Mouse (Mus musculus): ENCODE data around the gene Bud23. TPM values are rescaled to one million over a fixed set of nuclear protein-coding genes. Genes with fewer than 3 reads are reported as not detected.
"Not testable (repeated sequence)": the region's sequence is repeated elsewhere in the genome, so short reads cannot be mapped to it uniquely, and the experiment has no call there.

Bud23 gene
- 10 to 100 TPM; 28.6 to 30.3 TPM for total RNA-seq (2021)
- long read RNA-seq, experiment 1, partial matches to known transcripts, result 35 of 38 reads
- long read RNA-seq, experiment 1, other reads (novel, unspliced or antisense), result 3 of 38 reads
- long read RNA-seq, experiment 2, partial matches to known transcripts, result 50 of 52 reads
- long read RNA-seq, experiment 2, other reads (novel, unspliced or antisense), result 1 of 52 reads

GRCm38 (mm10) chr5:135064909-135065446 lies at the start of gene Bud23:
Gene Bud23, minus strand, starts transcription at chr5:135064959.
- not testable (repeated sequence) for DNase-seq

DNA sequence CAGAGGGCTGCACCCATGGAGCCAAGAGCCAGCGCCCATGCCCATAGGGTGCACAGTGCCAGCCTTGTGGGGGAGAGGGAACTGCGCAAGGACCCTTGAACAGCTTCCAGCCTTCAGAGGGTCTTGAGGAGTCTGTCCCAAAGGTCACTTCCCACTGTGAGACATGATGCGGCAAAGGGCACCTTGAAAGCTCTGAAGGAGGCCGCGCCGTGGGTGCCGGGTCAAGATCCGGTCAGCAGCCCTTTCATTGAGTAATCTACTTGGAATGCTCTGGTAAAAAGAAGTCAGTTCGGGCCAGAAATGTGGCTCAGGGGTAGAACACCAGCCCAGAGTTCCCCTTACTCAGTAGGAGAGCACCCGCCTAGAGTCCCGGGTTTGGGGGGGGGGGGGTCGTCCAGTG lies 49.0 kb upstream of the Bud23 start:
- no peak for DNase-seq

- no peak for DNase-seq
These were observed 45.2 kb upstream of the Bud23 start for GRCm38 (mm10) chr5:135109976-135110375.

GRCm38 (mm10) chr5:135109426-135109825 lies 44.7 kb upstream of the Bud23 start:
- no peak for DNase-seq

DNA sequence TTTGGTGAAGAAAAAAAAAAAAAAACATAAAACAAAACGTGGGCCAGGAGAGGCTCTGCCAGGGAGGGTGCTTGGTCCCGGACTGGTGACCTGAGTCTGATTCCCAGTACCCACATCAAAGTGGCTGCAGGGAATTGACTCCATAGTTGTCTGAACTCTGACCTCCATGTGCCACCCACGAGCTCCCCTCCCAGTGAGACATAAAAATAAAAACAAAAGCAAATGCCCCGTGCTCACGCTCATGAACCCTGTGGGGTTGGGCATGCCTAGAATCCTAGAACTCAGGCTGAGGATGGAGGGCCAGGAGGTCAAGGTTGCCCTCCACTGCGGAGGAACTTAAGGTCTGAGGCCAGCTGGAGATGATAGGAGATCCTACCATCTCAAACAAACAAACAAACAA lies 44.3 kb upstream of the Bud23 start:
- no peak for DNase-seq

DNA sequence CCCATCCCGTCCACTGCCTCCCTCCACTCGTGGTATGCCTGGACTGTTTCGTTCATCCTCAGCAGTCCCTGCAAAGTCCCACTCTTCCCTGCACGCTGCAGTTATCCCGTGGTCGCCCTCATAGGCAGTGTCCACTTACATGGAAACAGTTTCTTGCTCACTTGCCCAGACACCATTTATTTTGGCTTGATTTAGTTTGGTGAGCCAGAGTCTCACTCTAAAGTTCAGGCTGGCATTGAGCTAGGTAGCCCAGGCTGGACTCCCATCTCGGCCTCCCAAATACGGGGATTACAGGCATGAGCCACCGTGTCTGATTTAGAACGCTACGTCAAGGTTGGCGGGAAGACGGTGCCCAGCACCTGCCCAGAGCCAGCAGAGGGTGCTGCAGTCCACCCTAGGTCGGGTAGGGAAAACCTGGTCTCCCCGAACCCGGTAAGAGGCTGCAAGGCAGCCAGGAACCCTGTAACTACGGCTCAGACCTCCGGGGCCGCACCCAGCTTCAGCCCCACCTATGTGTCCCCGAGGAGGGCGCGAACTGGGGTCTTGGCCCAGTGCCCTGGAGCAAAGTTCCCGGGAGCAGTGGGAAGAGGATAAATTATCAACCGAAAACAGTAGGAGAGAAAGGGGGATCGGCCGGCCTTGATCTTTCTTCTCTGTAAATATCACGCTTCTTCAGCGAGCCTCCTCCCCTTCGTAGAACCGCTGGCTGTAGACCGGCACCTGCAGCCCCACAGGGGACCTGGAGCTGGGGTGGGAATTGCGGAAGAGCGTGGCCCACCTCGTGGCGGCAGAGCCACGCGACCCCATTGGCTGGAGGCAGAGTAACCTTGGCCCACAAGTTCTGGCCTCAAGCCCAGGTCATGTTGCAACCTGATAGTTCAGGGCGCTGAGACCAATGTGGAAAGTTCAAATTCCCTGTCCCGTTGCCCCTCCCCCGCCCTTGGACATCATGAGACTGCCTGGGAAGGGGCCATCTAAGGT lies 43.1 kb upstream of the Bud23 start:
- DNase-seq, result peak; percentile 81

GRCm38 (mm10) chr5:135106758-135107256 lies 42.0 kb upstream of the Bud23 start:
- DNase-seq, result peak; percentile 78

- no peak for DNase-seq
These were observed 39.4 kb upstream of the Bud23 start for GRCm38 (mm10) chr5:135103999-135104660.

DNA sequence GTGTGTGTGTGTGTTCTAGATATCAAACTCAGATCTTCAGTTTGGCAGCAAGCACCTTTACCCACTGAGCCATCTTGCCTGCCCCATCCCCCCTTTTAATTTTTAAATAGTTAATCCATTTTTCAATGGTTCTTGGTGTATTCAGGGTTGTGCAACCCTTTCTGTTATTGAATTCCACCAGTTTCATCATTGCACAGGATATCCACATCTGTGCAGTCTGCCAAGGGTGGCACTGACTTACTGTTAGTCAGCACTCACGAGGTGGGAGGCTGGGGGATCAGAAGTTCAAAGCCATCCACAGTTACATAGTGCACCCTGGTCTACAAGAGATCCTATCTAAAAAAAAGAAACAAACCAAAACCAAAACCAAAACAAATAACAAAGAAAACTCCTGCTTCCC lies 36.2 kb upstream of the Bud23 start:
- no peak for DNase-seq

DNA sequence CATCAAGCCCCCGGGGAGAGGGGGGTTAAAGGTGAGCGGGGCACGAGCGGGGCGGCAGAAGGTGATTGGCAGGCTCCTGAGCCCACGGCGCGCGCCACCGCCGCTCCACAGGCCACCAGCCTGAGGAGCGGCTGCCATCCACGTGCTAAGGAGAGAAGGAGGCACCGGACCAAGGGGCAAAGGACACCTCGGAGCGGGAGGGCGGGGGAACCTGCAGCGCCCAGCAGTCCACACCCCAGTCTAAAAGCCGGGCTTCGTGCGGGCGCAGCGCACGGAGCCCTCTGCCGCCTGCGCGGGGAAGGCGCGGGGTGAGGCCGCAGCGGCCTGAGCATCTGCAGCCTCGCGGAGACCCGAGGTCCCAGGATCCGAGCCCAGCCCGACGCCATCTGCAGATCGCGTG lies 24.9 kb upstream of the Bud23 start, which contains the start of gene Mlxipl:
TSS of gene Mlxipl (plus strand) at position 238 of the 400 bp plus-strand sequence.
- no peak for DNase-seq

DNA sequence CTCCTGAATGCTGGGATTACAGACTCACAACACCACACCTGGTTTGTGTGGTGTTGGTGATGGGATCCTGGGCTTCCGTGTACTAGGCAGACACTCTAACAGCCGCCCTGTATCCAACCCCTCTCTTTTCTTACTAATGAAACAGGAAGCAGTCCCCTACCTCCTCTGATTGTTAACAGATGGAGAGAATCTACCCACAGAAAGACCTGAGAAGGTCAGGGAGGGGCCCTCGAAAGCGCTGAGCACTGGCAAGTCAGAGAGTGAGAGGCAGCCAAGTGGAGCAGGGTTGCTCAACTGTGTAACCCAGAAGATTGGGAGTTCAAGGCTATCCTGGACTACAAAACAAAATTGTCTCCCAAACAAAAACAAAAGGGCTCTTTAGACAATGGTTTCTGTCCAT lies 22.1 kb upstream of the Bud23 start:
- no peak for DNase-seq

DNA sequence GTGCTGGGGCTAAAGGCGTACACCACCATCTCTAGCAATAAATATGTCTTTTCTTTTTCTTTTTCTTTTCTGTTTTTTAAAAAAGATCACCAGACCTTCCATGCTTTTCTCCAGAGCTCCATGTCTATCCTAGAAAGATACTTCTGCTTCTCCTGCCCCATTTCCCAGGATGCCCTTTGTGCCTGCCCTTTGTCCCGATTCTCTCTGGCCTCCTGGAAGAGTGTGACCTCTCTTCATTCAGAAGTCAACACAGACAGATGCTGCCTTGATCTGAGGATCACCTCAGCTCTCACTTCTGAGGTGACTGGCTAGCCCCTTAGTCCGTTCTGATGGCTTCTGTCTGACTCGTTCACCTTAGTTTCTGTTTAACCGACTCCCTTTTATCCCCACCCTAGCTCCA lies 15.8 kb upstream of the Bud23 start:
- no peak for DNase-seq

DNA sequence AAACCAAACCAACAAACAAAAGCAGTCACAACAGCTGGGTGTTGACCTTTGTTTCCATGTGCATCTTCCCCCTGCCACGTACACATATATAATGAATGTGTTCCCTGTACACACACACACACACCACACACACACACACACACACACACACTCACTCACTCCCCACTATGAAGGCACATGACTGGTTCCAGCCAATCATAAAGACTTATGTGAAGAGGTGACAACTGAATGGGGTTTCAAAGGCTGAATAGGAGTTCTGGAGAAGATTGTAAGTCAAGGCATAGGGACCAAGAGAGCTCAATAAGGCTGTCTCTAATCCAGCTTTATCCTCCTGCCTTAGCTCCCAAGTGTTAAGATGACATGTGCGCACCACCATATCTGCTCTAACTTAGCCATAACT lies 14.8 kb upstream of the Bud23 start:
- DNase-seq, result no peak

GRCm38 (mm10) chr5:135078482-135078810 lies 13.7 kb upstream of the Bud23 start:
- DNase-seq, result no peak

DNA sequence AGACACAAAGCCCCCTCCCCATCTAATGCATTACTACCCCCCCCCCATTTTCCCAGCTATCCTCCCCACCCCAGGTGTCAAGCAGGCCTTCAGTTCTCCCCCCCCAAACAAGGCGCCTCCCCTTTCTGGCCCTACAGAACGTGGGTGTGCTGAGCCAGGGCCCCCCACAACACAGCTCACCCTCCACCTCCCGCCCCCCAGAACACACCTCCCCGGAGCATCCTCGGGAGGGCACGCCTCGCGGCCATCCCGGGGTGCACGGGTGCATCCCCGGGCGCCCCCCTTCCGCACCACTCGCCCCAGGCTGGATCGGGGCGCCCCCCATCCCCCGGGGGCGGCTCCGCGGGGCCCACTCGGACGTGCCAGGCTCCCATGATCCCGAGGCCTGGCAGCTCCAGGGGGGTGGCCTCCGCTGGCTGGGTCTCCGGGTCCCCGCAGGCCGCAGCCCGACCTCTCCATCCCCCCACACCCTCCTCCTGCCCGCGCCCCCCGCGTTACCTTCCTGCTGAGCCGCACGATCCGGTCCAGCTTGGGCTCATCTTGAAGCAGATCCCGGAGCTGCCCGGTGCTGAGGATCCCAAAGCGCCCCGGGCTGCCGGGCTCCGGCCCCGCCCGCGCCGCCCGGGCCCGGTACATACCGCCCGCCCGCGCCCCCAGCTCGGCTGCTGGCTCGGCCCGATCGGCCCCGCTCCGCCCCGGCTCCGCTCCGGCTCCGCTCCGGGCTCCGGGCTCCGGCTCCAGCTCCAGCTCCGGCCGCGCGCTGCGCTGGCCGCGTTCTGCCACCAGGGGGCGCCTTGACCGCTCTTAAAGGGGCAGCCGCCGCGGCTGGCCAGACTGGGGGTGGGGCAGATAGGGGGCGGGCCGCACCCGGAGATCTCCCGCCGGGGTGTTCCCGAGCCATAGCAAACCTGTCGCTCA lies 13.1 kb upstream of the Bud23 start, which contains the start of gene Vps37d:
TSS of gene Vps37d (minus strand) at position 703 of the 918 bp plus-strand sequence.
- DNase-seq, result peak; percentile 98

- DNase-seq, result no peak
These were observed 12.3 kb upstream of the Bud23 start for GRCm38 (mm10) chr5:135076931-135077505.

- DNase-seq, result no peak
These were observed 11.6 kb upstream of the Bud23 start for GRCm38 (mm10) chr5:135076368-135076767.

- no peak for DNase-seq
These were observed 10.9 kb upstream of the Bud23 start for GRCm38 (mm10) chr5:135075655-135076054.

DNA sequence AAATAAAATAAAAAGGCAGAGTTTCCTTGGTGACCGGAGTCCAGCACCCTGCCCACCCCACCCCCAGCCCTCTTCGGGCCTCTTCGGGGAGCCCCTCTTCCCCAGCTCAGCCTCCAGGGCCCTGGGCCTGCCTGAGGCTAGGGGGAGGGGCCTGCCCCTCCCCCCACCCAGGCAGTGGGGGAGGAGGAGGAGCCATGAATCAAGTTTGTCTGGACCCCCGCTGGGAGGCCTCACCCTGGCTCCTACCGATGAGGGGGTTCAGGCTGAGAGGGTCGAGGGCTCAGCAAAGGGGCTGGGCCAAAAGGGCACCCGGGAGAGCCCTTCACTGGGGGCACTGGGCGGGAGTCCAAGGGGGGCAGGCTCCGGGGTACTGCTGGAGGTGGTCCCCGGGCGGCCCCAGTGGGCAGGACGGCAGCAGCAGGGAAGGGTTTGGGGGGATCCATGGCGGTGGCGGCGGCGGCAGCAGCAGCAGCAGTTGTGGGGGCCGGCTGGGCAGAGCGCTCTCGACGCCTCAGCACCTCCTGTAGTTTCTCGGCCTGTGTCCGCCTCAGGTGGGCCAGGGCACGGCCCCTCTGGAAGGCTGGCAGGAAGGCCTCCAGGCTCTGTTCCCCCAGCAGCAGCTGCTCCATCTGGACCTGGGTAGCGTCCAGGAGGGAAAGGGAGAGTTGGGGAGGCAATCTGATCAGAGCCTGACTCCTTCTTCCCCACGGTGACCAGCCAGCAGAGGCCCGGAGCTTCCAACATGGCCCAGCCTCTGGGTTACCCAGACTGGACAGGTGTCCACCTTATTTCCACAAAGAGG lies 8.8 kb upstream of the Bud23 start:
- DNase-seq, result no peak

DNA sequence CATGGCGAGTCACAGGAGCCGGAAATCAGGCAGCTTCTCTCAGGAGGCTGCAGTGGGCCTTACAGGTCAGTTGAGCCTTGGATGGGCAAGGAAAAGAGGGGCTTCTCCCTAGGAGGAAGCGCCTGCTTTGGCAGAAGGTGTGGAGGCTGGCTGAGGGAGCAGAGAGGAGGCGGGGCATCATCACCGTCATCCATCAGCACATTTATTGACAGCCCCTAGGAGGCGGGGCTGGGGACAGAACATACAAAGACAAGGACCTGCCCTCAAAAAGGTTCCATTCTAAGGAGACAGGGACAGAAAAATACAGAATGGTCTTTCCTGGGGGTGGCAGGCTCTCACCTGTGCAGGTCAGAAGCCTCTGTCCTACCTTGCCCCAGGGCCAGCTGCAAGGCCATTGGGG lies 8.0 kb upstream of the Bud23 start:
- no peak for DNase-seq
